ENCODE assay signal across 8 mouse cellular contexts in genomic region chr17:24072919-24073696, GRCm38 (mm10). TPM values are rescaled to one million over a fixed set of nuclear protein-coding genes. Genes with fewer than 3 reads are reported as not detected.
DNase-seq lines count a peak whose midpoint lies in the region; ATAC-seq lines count a peak whose summit lies in the region.

Gene Kctd5 (minus strand): TSS chr17:24073485.

- peak within 1 kb of the TSS; percentile 80 for H3K4me2 ChIP-seq in heart, embryonic 13.5 days
- H3K4me2 ChIP-seq in liver, embryonic 12.5 days: peak within 1 kb of the TSS; percentile 84
- H3K4me2 ChIP-seq in stomach, embryonic 15.5 days: peak within 1 kb of the TSS; percentile 67

- peaks cover 25% of the 10 kb centered on the region for H3K36me3 ChIP-seq in heart, embryonic 13.5 days
- peaks cover 20% of the 10 kb centered on the region for H3K36me3 ChIP-seq in liver, embryonic 12.5 days
- peaks cover 7% of the 10 kb centered on the region for H3K36me3 ChIP-seq in stomach, embryonic 15.5 days

- H3K27ac ChIP-seq in brown adipose tissue, adult 24 weeks (replicated peaks; ENCODE audit: low read depth, low read length): peak within 1 kb of the TSS; percentile 62
- peak within 1 kb of the TSS; percentile 85 for H3K27ac ChIP-seq in heart, embryonic 13.5 days (replicated peaks)
- peak within 1 kb of the TSS; percentile 67 for H3K27ac ChIP-seq in liver, embryonic 12.5 days
- H3K27ac ChIP-seq in stomach, embryonic 15.5 days: peak within 1 kb of the TSS; percentile 86

- H3K4me1 ChIP-seq in brown adipose tissue, adult 24 weeks (ENCODE audit: control insufficient read depth, insufficient read depth, insufficient read length, low read length): peaks cover 2% of the 10 kb centered on the region; the same call in 1 of the 2 replicates
- peaks cover 32% of the 10 kb centered on the region for H3K4me1 ChIP-seq in heart, embryonic 13.5 days
- H3K4me1 ChIP-seq in liver, embryonic 12.5 days: peaks cover 16% of the 10 kb centered on the region
- H3K4me1 ChIP-seq in stomach, embryonic 15.5 days: peaks cover 4% of the 10 kb centered on the region; the same call in 1 of the 2 replicates

- peak; percentile 86 for ATAC-seq in heart, embryonic 13.5 days (ENCODE audit: extremely low read depth, insufficient number of reproducible peaks, low FRiP score, low TSS enrichment)
- ATAC-seq in liver, embryonic 12.5 days: peak; percentile 97
- peak; percentile 97 for ATAC-seq in stomach, embryonic 15.5 days (ENCODE audit: insufficient read depth, low FRiP score, low read depth)

- H3K9me3 ChIP-seq in heart, embryonic 13.5 days: no peaks in the 10 kb centered on the region
- no peaks in the 10 kb centered on the region for H3K9me3 ChIP-seq in liver, embryonic 12.5 days (replicated peaks)
- no peaks in the 10 kb centered on the region for H3K9me3 ChIP-seq in stomach, embryonic 15.5 days

- under 1% methylated on average over 62 of the region's 62 CpGs for WGBS in heart, embryonic 13.5 days
- WGBS in liver, embryonic 12.5 days (ENCODE audit: insufficient replicate concordance): under 1% methylated on average over 62 of the region's 62 CpGs
- WGBS in stomach, embryonic 15.5 days: under 1% methylated on average over 62 of the region's 62 CpGs

- peak within 1 kb of the TSS; percentile 90 for H3K9ac ChIP-seq in heart, embryonic 13.5 days
- peak within 1 kb of the TSS; percentile 88 for H3K9ac ChIP-seq in liver, embryonic 12.5 days
- peak within 1 kb of the TSS; percentile 92 for H3K9ac ChIP-seq in stomach, embryonic 15.5 days

- peak; percentile 95 for DNase-seq in CD4-positive, CD25-positive, alpha-beta regulatory T cell, adult 2 months (ENCODE audit: low read depth, low spot score)
- peak; percentile 51 for DNase-seq in fat pad, adult 2 months (ENCODE audit: extremely low read depth, low read depth, low spot score)
- DNase-seq in kidney, postnatal 10 days: peak; percentile 96
- peak; percentile 95 to 96 for DNase-seq in natural killer cell, adult 2 months (ENCODE audit: low spot score in 2 of 2)

- H3K27me3 ChIP-seq in heart, embryonic 13.5 days (replicated peaks): no peaks in the 10 kb centered on the region
- H3K27me3 ChIP-seq in liver, embryonic 12.5 days (replicated peaks): no peaks in the 10 kb centered on the region
- no peaks in the 10 kb centered on the region for H3K27me3 ChIP-seq in stomach, embryonic 15.5 days (replicated peaks)

- peak within 1 kb of the TSS; percentile 94 for H3K4me3 ChIP-seq in brown adipose tissue, adult 24 weeks (ENCODE audit: insufficient read depth, low read depth, low read length)
- peak within 1 kb of the TSS; percentile 81 for H3K4me3 ChIP-seq in heart, embryonic 13.5 days
- peak within 1 kb of the TSS; percentile 90 for H3K4me3 ChIP-seq in liver, embryonic 12.5 days
- H3K4me3 ChIP-seq in stomach, embryonic 15.5 days (replicated peaks): peak within 1 kb of the TSS; percentile 98

RNA-seq across cellular contexts. Expression of gene Kctd5, which starts in this region (rescaled TPM):
- polyA plus RNA-seq in brown adipose tissue, adult 24 weeks (2012; ENCODE audit: insufficient read depth, insufficient read length, missing spikeins): 7.9 and 8.3 TPM in 2 replicates
- 39.9 and 40.8 TPM in 2 replicates for polyA plus RNA-seq in heart, embryonic 13.5 days (2015; fragmentation: Nextera tagmentation; extraction: Ambion mirVana)
- 27.7 and 29.1 TPM in 2 replicates for polyA plus RNA-seq in liver, embryonic 12.5 days (2016; fragmentation: Nextera tagmentation; extraction: Ambion mirVana)
- 58.4 and 61.4 TPM in 2 replicates for polyA plus RNA-seq in stomach, embryonic 15.5 days (2015; fragmentation: Nextera tagmentation; extraction: Ambion mirVana)

Comparison
In these comparisons a context has a peak if more than half of its experiments do, and no peak if none do; other contexts are left out.
1. Peak in every context shown above with its lines: DNase-seq, ATAC-seq, H3K4me3 ChIP-seq and H3K27ac ChIP-seq.